Mouse (Mus musculus) CH12F3 (cell line): ENCODE data around the gene Ncor1.

ENCODE experiments used
- in situ Hi-C: fragments of 300-500 bp; cut with MboI; formaldehyde crosslinking; loops from 2 replicates; pipeline ENCODE4 v1.14.3; 2020; ENCODE audit warnings: low sequenced_read_pairs

The Ncor1 gene

GRCm38 (mm10) chr11:62277086-62277485 is 181.3 kb downstream of the Ncor1 start:
- in situ Hi-C loops, result loop anchor here (5.0 kb wide), 2 partner anchors 150 to 225 kb away; no protein-coding TSS in a partner anchor

- in situ Hi-C loops, result no loop called here
These were observed 187.5 kb downstream of the Ncor1 start for GRCm38 (mm10) chr11:62270851-62271250.

- in situ Hi-C loops, result no loop called here
These were observed 189.2 kb downstream of the Ncor1 start for GRCm38 (mm10) chr11:62269097-62269496.

GRCm38 (mm10) chr11:62268381-62268780 is 190.0 kb downstream of the Ncor1 start:
- in situ Hi-C loops, result no loop called here

- in situ Hi-C loops, result no loop called here
These were observed 191.7 kb downstream of the Ncor1 start for GRCm38 (mm10) chr11:62266466-62267214.
